Mouse (Mus musculus): ENCODE results near the gene Gemin4. TPM values are rescaled to one million over a fixed set of nuclear protein-coding genes. Genes with fewer than 3 reads are reported as not detected.

Gene Gemin4
- total RNA-seq, 2 experiments from 2014 or later: 18.2 to 21.6 TPM

DNA sequence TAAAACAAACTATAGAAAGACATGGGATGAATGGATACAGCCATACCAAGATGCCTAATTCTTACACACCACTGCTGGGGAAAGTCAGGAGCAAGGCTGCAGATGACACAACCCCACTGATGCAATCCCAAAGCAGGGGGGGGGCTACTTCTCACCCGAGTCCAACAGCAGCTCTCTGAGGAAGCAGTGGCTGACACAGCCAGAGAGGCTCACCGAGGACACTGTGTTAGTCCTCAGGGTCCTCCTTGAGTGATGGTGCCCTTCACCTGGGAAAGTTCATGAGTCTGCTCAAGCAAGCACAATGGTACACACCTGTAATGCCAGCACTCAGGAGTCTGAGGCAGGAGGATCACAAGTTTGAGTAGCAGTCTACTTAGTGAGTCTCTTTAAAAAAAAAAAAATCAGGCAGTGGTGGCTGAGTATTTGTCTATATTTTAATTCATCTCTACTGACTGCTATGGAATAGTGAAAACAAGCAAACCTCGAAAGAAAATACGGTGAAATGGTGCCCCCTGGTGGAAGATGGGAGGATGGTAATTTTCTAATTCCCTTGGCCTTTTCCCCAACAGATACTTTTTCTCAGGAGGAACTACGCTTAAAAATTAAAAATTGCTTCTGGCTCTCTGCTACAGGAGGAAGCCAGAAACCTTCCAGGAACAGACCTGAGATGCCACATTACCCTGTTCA is 50.2 kb downstream of the Gemin4 start:
- peak; percentile 95 for ATAC-seq (replicated peaks; ENCODE audit: poor library complexity, severe bottlenecking)

DNA sequence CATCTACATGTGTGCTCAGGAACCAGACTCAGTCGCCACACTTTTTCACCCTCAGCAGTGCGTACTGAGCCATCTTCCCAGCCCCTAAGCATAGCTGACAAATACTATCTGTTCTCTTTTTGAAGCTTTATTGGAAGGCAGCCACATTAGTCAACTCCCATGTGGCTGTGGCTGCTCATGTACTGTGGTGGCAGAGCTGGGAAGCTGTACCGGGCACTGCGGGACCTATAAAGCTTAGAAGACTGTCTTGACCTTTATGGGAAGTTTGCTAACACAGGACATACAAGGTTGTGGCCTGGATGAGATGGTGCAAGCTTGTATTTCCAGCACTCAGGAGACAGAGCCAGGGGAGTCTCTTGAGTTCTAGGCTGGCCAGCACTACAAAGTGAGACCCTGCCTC is 50.8 kb downstream of the Gemin4 start:
- ATAC-seq (replicated peaks; ENCODE audit: poor library complexity, severe bottlenecking): peak; percentile 75

Other genes with a start within 250 kb of the Gemin4 start
- not detected in 2 replicates for gene 1700016K19Rik, start 217.8 kb downstream of the Gemin4 start, total RNA-seq (2014; fragmentation: Nextera tagmentation)
- not detected in 2 replicates for gene 1700016K19Rik, start 217.8 kb downstream of the Gemin4 start, total RNA-seq (2017)
- gene Rflnb, start 189.9 kb downstream of the Gemin4 start, total RNA-seq (2014; fragmentation: Nextera tagmentation): 8.1 and 14.5 TPM in 2 replicates
- 13.1 and 21.6 TPM in 2 replicates for gene Rflnb, start 189.9 kb downstream of the Gemin4 start, total RNA-seq (2017)
- 46.8 and 50.0 TPM in 2 replicates for gene Vps53, start 38.0 kb downstream of the Gemin4 start, total RNA-seq (2014; fragmentation: Nextera tagmentation)
- 38.4 and 58.6 TPM in 2 replicates for gene Vps53, start 38.0 kb downstream of the Gemin4 start, total RNA-seq (2017)
- 1.2 and 5.6 TPM in 2 replicates for gene Fam57a, start 38.0 kb downstream of the Gemin4 start, total RNA-seq (2014; fragmentation: Nextera tagmentation)
- gene Fam57a, start 38.0 kb downstream of the Gemin4 start, total RNA-seq (2017): 0.17 and 2.7 TPM in 2 replicates
- gene Dbil5, start 56 bp downstream of the Gemin4 start, total RNA-seq (2014; fragmentation: Nextera tagmentation): not detected in 2 replicates
- not detected in 2 replicates for gene Dbil5, start 56 bp downstream of the Gemin4 start, total RNA-seq (2017)
- 19.7 and 26.3 TPM in 2 replicates for gene Mrm3, start 26.1 kb upstream of the Gemin4 start, total RNA-seq (2014; fragmentation: Nextera tagmentation)
- 28.5 and 30.5 TPM in 2 replicates for gene Mrm3, start 26.1 kb upstream of the Gemin4 start, total RNA-seq (2017)
- 69.2 and 126 TPM in 2 replicates for gene Glod4, start 26.1 kb upstream of the Gemin4 start, total RNA-seq (2014; fragmentation: Nextera tagmentation)
- 302 and 358 TPM in 2 replicates for gene Glod4, start 26.1 kb upstream of the Gemin4 start, total RNA-seq (2017)
- gene Nxn, start 181.5 kb upstream of the Gemin4 start, total RNA-seq (2014; fragmentation: Nextera tagmentation): 29.6 and 32.3 TPM in 2 replicates
- 24.1 and 25.5 TPM in 2 replicates for gene Nxn, start 181.5 kb upstream of the Gemin4 start, total RNA-seq (2017)
- 21.3 and 32.4 TPM in 2 replicates for gene Timm22, start 189.3 kb upstream of the Gemin4 start, total RNA-seq (2014; fragmentation: Nextera tagmentation)
- gene Timm22, start 189.3 kb upstream of the Gemin4 start, total RNA-seq (2017): 9.9 and 13.9 TPM in 2 replicates

Measured in granulocyte monocyte progenitor cell, adult 5-6 weeks (primary cell).